Mouse (Mus musculus): Measurements from ENCODE around the gene Plbd1. TPM values are rescaled to one million over a fixed set of nuclear protein-coding genes. Genes with fewer than 3 reads are reported as not detected.

The Plbd1 gene
- total RNA-seq, 2 experiments from 2014 or later = 3.6 to 7.7 TPM

GRCm38 (mm10) chr6:136654470-136654869 is 7.3 kb downstream of the Plbd1 start:
- peak; percentile 71 for ATAC-seq (replicated peaks; ENCODE audit: poor library complexity, severe bottlenecking)

DNA sequence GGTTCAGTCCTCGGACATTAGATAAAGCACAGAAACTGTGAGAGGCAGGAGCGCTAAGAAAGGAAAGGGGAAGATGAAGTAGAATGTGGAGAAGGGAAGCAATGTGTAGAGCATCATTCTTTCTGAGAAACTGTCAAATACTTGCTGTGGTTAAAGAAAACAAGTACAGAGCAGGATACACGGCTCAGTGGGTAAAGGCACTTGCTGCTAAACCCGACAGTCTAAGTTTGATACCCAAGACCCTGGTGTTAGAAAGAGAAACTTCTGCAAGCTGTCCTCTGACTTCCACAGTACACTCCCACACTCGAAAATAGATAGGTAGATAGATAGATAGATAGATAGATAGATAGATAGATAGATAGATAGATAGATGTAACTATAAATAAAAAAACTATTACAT is 8.4 kb downstream of the Plbd1 start:
- ATAC-seq (replicated peaks; ENCODE audit: poor library complexity, severe bottlenecking) = no peak

DNA sequence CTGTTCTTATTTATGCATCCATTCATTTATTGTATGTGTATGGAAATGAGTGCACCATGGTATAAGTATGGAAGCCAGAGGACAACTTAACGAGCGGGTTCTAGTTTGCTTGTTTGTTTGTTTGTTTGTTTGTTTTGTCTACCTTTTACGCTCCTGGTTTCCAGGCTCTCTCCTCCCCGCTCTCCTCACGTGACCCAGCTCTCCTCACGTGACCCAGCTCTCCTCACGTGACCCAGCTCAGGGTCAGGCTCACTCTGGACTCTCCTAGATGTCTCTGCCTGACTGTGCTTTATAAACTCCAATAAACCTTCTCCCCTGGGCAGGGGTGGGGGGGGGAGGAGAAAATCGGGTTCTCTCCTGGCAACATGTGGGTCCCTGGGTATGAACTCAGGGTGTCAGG is 11.1 kb downstream of the Plbd1 start:
- ATAC-seq (replicated peaks; ENCODE audit: poor library complexity, severe bottlenecking) = no peak

DNA sequence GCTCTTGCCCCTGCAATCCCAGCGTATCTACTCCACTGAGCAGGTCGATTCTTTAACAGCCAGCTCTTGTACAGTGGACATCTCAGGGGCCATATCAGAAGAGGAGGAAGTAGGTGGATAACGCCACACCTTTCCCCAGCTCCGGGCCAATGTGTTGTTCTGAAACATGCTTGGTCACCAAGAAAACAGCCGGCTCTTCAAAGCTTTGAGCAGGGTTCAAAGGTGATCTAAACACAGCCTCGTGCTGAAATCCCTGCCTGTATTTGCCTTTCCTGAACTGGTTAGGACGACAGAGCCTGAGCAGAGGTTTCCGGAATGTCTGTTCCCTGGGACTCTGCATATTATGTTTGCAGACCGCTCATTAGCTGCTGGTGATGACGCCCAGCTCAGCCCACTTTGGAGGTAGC is 14.3 kb downstream of the Plbd1 start:
- no peak for ATAC-seq (replicated peaks; ENCODE audit: poor library complexity, severe bottlenecking)

- ATAC-seq (replicated peaks; ENCODE audit: poor library complexity, severe bottlenecking) = no peak
Observed at GRCm38 (mm10) chr6:136646207-136646606, 15.5 kb downstream of the Plbd1 start.

- peak; percentile 97 for ATAC-seq (replicated peaks; ENCODE audit: poor library complexity, severe bottlenecking)
Observed at GRCm38 (mm10) chr6:136645754-136646153, 16.0 kb downstream of the Plbd1 start.

- ATAC-seq (replicated peaks; ENCODE audit: poor library complexity, severe bottlenecking) = no peak
Observed at GRCm38 (mm10) chr6:136644171-136644570, 17.6 kb downstream of the Plbd1 start.

GRCm38 (mm10) chr6:136634982-136635381 is 26.7 kb downstream of the Plbd1 start:
- ATAC-seq (replicated peaks; ENCODE audit: poor library complexity, severe bottlenecking) = no peak

DNA sequence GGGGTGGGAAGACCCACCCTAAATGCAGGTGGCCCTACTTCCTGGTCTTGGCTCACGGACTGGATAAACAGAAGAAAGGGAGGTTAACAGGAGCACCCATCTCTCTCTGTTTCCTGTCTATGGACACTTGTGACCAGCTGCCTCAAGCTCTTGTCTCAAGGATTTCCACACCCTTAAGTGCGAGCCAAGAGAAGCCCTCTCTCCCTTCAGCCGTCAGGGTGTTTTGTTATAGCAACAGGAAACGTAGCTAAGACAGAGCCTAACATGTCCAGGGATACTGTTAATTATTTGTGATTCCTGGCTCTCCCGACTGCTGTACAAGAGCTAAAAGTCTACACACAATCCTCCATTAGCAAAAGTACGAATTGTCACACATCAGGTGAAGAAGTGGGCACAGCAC is 28.0 kb downstream of the Plbd1 start:
- no peak for ATAC-seq (replicated peaks; ENCODE audit: poor library complexity, severe bottlenecking)

- ATAC-seq (replicated peaks; ENCODE audit: poor library complexity, severe bottlenecking) = no peak
Observed at GRCm38 (mm10) chr6:136633154-136633553, 28.6 kb downstream of the Plbd1 start.

GRCm38 (mm10) chr6:136631945-136632534 is 29.7 kb downstream of the Plbd1 start:
- no peak for ATAC-seq (replicated peaks; ENCODE audit: poor library complexity, severe bottlenecking)

- ATAC-seq (replicated peaks; ENCODE audit: poor library complexity, severe bottlenecking) = no peak
Observed at GRCm38 (mm10) chr6:136631519-136631918, 30.2 kb downstream of the Plbd1 start.

DNA sequence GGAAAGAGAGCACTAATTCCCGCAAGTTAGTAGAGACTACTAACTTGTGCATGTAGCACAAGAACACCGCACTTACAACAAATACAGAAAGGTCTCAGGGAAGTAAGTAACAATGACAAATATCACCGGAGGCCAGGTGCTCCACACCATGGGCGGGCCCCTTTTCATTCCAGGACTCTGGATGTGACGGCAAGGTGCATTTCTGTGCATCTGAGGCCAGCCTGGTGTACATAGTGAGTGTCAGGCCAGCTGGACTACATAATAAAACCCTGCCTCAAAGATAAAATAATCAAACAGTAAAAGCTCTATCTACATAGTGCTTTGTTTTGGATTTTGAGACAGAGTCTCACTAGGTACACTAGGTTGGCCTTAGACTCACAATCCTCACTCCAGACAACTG is 32.1 kb downstream of the Plbd1 start:
- ATAC-seq (replicated peaks; ENCODE audit: poor library complexity, severe bottlenecking) = no peak

DNA sequence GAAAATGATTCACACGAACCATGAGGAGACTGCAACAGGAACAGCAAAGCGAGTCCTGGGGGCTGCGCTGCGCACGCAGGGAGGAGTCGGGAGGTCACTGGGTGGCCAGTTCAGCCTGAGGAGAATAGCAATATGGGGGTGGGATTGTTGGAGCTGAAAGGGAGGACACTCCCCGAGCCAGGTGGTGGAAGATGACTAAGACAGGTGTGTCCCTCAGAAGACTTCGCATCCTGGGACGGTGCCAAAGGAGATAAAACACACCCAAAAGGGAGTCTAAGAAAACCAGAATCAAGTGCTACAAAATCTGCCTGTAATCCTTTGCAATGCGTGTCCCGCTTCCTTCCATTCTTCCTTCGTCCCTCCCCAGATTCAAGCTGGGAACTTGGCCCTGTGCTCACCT is 36.3 kb downstream of the Plbd1 start:
- ATAC-seq (replicated peaks; ENCODE audit: poor library complexity, severe bottlenecking) = no peak

DNA sequence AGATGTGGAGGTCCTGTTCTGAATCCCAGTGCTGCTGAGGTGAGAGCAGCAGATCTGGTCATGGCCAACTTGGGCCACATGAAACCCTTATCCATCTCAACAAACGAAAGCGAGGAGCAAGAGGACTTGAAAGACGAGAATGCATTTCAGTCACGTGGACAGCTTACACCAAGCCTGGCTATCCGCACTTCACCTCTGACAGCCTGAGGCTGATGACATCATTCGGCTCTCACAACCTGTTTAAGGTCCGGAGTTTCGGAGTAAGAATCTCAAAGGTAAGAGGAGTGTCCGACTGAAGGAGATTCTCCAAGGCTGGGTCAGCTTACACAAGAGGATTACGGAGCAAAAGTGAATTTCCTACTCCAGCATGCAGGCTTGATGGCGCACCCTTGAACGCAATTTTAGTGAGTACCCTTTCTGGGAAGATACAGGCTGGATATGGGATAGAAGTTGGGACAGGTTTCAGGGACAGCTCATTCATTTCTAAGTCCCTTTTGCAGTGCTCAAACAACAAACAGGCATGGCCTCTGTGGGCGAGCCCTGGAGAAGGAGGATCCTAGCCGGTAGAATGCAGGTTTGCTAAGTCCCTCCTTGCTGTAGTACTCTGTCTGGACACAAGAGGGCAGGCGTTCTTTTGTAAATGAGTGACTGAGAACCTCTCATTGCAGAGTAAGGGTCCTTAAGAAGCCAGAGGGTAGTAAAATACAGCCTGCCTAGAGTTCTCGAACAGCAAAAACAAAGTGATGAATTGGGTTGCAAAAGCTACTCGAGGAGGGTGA is 41.2 kb downstream of the Plbd1 start:
- peak; percentile 96 for ATAC-seq (replicated peaks; ENCODE audit: poor library complexity, severe bottlenecking)

GRCm38 (mm10) chr6:136614156-136614555 is 47.6 kb downstream of the Plbd1 start:
- no peak for ATAC-seq (replicated peaks; ENCODE audit: poor library complexity, severe bottlenecking)

DNA sequence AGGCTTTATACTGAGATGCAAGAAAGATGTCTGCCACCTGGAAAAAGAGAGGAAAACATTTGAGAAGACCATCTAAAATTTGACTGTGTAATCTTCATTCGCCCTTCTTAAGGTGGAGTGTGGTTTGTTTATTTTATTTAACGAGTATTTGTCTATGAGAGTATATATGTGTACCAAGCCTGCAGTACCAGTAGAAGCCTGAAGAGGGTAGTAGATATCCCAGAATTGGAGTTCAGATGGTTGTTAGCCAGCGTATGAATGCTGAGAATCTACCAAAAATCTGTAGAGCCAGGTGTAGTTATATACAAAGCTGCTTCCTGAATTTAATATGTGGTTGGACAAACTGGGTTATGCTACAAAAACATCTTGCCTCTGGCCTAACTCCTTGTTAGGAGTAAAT is 49.4 kb downstream of the Plbd1 start:
- ATAC-seq (replicated peaks; ENCODE audit: poor library complexity, severe bottlenecking) = no peak; the same call in 1 of the 2 replicates

DNA sequence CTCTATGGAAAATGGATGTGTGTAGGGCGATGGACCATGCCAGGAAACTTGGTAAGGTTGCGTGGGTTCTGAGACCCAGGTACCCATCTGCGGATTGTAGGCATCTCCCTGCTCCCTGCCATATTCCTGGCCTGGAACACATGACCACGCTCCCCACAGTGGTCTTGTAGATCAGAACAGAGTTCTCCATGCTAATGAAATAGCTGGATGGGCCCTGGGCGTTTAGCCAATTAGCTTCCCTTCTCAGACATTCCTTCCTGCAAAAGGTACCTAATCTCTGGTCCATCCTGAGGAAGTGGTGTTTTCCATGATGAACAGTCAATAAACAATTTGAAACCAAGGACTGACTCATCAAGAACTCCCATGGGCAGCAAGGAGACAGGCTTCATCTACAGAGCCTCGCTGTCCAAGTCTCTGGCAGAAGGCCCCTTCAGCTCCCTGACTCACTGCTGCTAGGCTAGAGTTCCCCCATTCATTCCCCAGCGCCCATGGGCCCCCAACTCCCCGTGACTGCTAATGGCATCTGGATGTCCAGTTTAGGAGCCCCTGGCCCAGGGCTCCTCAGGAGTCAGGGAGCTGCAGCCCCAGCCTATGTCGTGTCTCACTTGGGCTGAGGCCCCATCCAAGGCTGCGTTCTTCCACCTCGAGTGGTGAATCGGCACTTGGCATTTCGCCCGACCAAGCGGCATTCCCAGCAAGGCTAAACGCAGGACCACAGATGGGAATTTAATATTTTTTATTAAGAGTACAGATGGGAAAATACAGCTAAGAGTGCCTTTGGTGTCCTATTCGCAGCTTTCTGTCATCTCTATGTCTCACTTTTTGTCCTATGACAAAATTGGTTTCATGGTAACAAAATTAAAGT is 50.1 kb downstream of the Plbd1 start:
- ATAC-seq (replicated peaks; ENCODE audit: poor library complexity, severe bottlenecking) = no peak

- ATAC-seq (replicated peaks; ENCODE audit: poor library complexity, severe bottlenecking) = no peak
Observed at GRCm38 (mm10) chr6:136602601-136603000, 59.1 kb downstream of the Plbd1 start.

DNA sequence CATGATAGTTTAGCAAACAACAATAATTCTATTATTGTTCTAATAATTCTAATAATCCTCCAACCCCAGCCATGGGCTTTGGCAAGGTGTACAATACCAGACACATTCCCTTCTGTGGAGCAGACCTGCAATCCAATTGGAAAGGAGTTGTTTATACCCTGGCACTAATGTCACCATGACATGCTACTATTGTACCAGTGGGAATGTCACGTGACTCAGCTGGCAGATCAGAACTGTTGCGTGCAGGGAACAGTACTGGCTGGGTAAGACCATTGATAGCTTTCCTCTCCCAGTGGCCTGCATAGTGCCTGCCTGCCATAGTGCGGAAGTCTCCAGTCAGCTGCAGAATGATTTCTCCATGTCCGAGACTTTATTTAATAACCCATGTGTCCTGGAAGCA is 67.2 kb downstream of the Plbd1 start:
- ATAC-seq (replicated peaks; ENCODE audit: poor library complexity, severe bottlenecking) = no peak

DNA sequence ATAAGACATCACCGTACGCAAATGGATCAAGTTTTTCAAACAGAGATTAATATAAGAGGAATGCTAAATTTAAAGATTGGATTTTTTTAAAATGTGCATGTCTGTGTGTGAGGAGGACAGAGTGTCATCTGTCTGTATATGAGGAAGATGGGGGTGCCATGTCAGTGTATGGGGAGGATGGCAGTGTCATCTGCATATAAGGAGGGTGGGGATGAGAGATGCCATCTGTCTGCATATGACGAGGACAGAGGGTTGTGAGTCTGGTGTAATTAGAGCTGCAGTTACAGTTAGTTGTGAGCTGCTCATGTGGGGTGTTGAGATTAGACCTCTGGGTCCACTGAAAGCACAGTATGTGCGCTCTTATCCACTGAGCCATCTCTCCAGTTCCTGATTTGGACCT is 71.0 kb downstream of the Plbd1 start:
- ATAC-seq (replicated peaks; ENCODE audit: poor library complexity, severe bottlenecking) = peak; percentile 37; the same call in 1 of the 2 replicates

Measured in granulocyte monocyte progenitor cell, adult 5-6 weeks (primary cell).